Mouse (Mus musculus): ENCODE measurements around the gene Sapcd1.
"Not testable (repeated sequence)": the region's sequence is repeated elsewhere in the genome, so short reads cannot be mapped to it uniquely, and the experiment has no call there.

Sapcd1 gene

GRCm38 (mm10) chr17:35052271-35052798 is 24.5 kb upstream of the Sapcd1 start:
- no peak for DNase-seq (ENCODE audit: low read depth, low spot score)

GRCm38 (mm10) chr17:35051156-35052086 is 23.6 kb upstream of the Sapcd1 start:
- DNase-seq (ENCODE audit: low read depth, low spot score) = peak; percentile 90

GRCm38 (mm10) chr17:35050126-35050750 is 22.4 kb upstream of the Sapcd1 start:
- peak; percentile 88 for DNase-seq (ENCODE audit: low read depth, low spot score)

GRCm38 (mm10) chr17:35049561-35050016 is 21.8 kb upstream of the Sapcd1 start, which contains the start of gene Clic1:
Gene Clic1, plus strand, starts transcription at chr17:35049966.
- peak; percentile 80 for DNase-seq (ENCODE audit: low read depth, low spot score)

- DNase-seq (ENCODE audit: low read depth, low spot score) = peak; percentile 58
Measured at GRCm38 (mm10) chr17:35048932-35049440, 21.2 kb upstream of the Sapcd1 start.

- DNase-seq (ENCODE audit: low read depth, low spot score) = peak; percentile 78
Measured at GRCm38 (mm10) chr17:35048149-35048931, 20.5 kb upstream of the Sapcd1 start.

GRCm38 (mm10) chr17:35047688-35048087 is 19.9 kb upstream of the Sapcd1 start:
- no peak for DNase-seq (ENCODE audit: low read depth, low spot score)

- peak; percentile 100 for DNase-seq (ENCODE audit: low read depth, low spot score)
Measured at GRCm38 (mm10) chr17:35046681-35047455, 19.1 kb upstream of the Sapcd1 start, which contains the start of gene Msh5. Gene Msh5, minus strand, starts transcription at chr17:35046745.

GRCm38 (mm10) chr17:35045807-35046680 is 18.2 kb upstream of the Sapcd1 start:
- DNase-seq (ENCODE audit: low read depth, low spot score) = peak; percentile 57

- DNase-seq (ENCODE audit: low read depth, low spot score) = no peak
Measured at GRCm38 (mm10) chr17:35044904-35045806, 17.3 kb upstream of the Sapcd1 start.

- no peak for DNase-seq (ENCODE audit: low read depth, low spot score)
Measured at GRCm38 (mm10) chr17:35043794-35044193, 16.0 kb upstream of the Sapcd1 start.

- no peak for DNase-seq (ENCODE audit: low read depth, low spot score)
Measured at GRCm38 (mm10) chr17:35039121-35039873, 11.5 kb upstream of the Sapcd1 start.

- DNase-seq (ENCODE audit: low read depth, low spot score) = no peak
Measured at GRCm38 (mm10) chr17:35034896-35035295, 7.1 kb upstream of the Sapcd1 start.

GRCm38 (mm10) chr17:35033703-35034102 is 5.9 kb upstream of the Sapcd1 start:
- DNase-seq (ENCODE audit: low read depth, low spot score) = not testable (repeated sequence)

GRCm38 (mm10) chr17:35032323-35032870 is 4.6 kb upstream of the Sapcd1 start:
- peak; percentile 48 for DNase-seq (ENCODE audit: low read depth, low spot score)

GRCm38 (mm10) chr17:35031880-35032279 is 4.1 kb upstream of the Sapcd1 start:
- DNase-seq (ENCODE audit: low read depth, low spot score) = no peak

- DNase-seq (ENCODE audit: low read depth, low spot score) = no peak
Measured at GRCm38 (mm10) chr17:35031272-35031671, 3.5 kb upstream of the Sapcd1 start.
